Mouse (Mus musculus): Measurements from ENCODE around the gene Slf1. TPM values are rescaled to one million over a fixed set of nuclear protein-coding genes. Genes with fewer than 3 reads are reported as not detected.

Gene Slf1
- polyA plus RNA-seq, 1 experiment = 24.3 TPM

GRCm38 (mm10) chr13:77063221-77063620, 72.1 kb downstream of the Slf1 start:
- no peak for DNase-seq (ENCODE audit: low read depth)
- TF ChIP-seq POLR2A (IDR thresholded peaks at IDR 0.05; ENCODE audit: borderline replicate concordance, extremely low read depth, insufficient read depth, insufficient read length, poor library complexity, severe bottlenecking) (no peak), CTCF (IDR thresholded peaks at IDR 0.05; ENCODE audit: borderline replicate concordance, extremely low read depth, insufficient read depth, insufficient read length) (no peak)

- TF ChIP-seq CTCF (IDR thresholded peaks at IDR 0.05; ENCODE audit: borderline replicate concordance, extremely low read depth, insufficient read depth, insufficient read length) (no peak), POLR2A (IDR thresholded peaks at IDR 0.05; ENCODE audit: borderline replicate concordance, extremely low read depth, insufficient read depth, insufficient read length, poor library complexity, severe bottlenecking) (no peak)
- DNase-seq (ENCODE audit: low read depth) = no peak
Observed at GRCm38 (mm10) chr13:77049736-77050135, 85.5 kb downstream of the Slf1 start.

GRCm38 (mm10) chr13:77048461-77048860, 86.8 kb downstream of the Slf1 start:
- peak; percentile 92 for DNase-seq (ENCODE audit: low read depth)
- TF ChIP-seq POLR2A (IDR thresholded peaks at IDR 0.05; ENCODE audit: borderline replicate concordance, extremely low read depth, insufficient read depth, insufficient read length, poor library complexity, severe bottlenecking) (no peak), CTCF (IDR thresholded peaks at IDR 0.05; ENCODE audit: borderline replicate concordance, extremely low read depth, insufficient read depth, insufficient read length) (no peak)

- TF ChIP-seq POLR2A (IDR thresholded peaks at IDR 0.05; ENCODE audit: borderline replicate concordance, extremely low read depth, insufficient read depth, insufficient read length, poor library complexity, severe bottlenecking) (no peak), CTCF (IDR thresholded peaks at IDR 0.05; ENCODE audit: borderline replicate concordance, extremely low read depth, insufficient read depth, insufficient read length) (no peak)
- DNase-seq (ENCODE audit: low read depth) = peak; percentile 91
Observed at GRCm38 (mm10) chr13:77047179-77047931, 87.9 kb downstream of the Slf1 start.

- TF ChIP-seq POLR2A (IDR thresholded peaks at IDR 0.05; ENCODE audit: borderline replicate concordance, extremely low read depth, insufficient read depth, insufficient read length, poor library complexity, severe bottlenecking) (no peak), CTCF (IDR thresholded peaks at IDR 0.05; ENCODE audit: borderline replicate concordance, extremely low read depth, insufficient read depth, insufficient read length) (no peak)
- DNase-seq (ENCODE audit: low read depth) = peak; percentile 83
Observed at GRCm38 (mm10) chr13:77046416-77046815, 88.9 kb downstream of the Slf1 start.

- TF ChIP-seq CTCF (IDR thresholded peaks at IDR 0.05; ENCODE audit: borderline replicate concordance, extremely low read depth, insufficient read depth, insufficient read length) (no peak), POLR2A (IDR thresholded peaks at IDR 0.05; ENCODE audit: borderline replicate concordance, extremely low read depth, insufficient read depth, insufficient read length, poor library complexity, severe bottlenecking) (no peak)
- peak; percentile 90 for DNase-seq (ENCODE audit: low read depth)
Observed at GRCm38 (mm10) chr13:77045375-77045774, 89.9 kb downstream of the Slf1 start.

GRCm38 (mm10) chr13:77043375-77043774, 91.9 kb downstream of the Slf1 start:
- TF ChIP-seq POLR2A (IDR thresholded peaks at IDR 0.05; ENCODE audit: borderline replicate concordance, extremely low read depth, insufficient read depth, insufficient read length, poor library complexity, severe bottlenecking) = no peak
- no peak for TF ChIP-seq CTCF (IDR thresholded peaks at IDR 0.05; ENCODE audit: borderline replicate concordance, extremely low read depth, insufficient read depth, insufficient read length)
- DNase-seq (ENCODE audit: low read depth) = no peak

- TF ChIP-seq POLR2A (IDR thresholded peaks at IDR 0.05; ENCODE audit: borderline replicate concordance, extremely low read depth, insufficient read depth, insufficient read length, poor library complexity, severe bottlenecking) (no peak), CTCF (IDR thresholded peaks at IDR 0.05; ENCODE audit: borderline replicate concordance, extremely low read depth, insufficient read depth, insufficient read length) (no peak)
- DNase-seq (ENCODE audit: low read depth) = peak; percentile 14
Observed at GRCm38 (mm10) chr13:77029594-77029993, 105.7 kb downstream of the Slf1 start.

- TF ChIP-seq CTCF (IDR thresholded peaks at IDR 0.05; ENCODE audit: borderline replicate concordance, extremely low read depth, insufficient read depth, insufficient read length) = no peak
- TF ChIP-seq POLR2A (IDR thresholded peaks at IDR 0.05; ENCODE audit: borderline replicate concordance, extremely low read depth, insufficient read depth, insufficient read length, poor library complexity, severe bottlenecking) = no peak
- DNase-seq (ENCODE audit: low read depth) = no peak
Observed at GRCm38 (mm10) chr13:77018851-77019250, 116.4 kb downstream of the Slf1 start.

- no peak for DNase-seq (ENCODE audit: low read depth)
- TF ChIP-seq CTCF (IDR thresholded peaks at IDR 0.05; ENCODE audit: borderline replicate concordance, extremely low read depth, insufficient read depth, insufficient read length) (no peak), POLR2A (IDR thresholded peaks at IDR 0.05; ENCODE audit: borderline replicate concordance, extremely low read depth, insufficient read depth, insufficient read length, poor library complexity, severe bottlenecking) (no peak)
Observed at GRCm38 (mm10) chr13:77003684-77004083, 131.6 kb downstream of the Slf1 start.

GRCm38 (mm10) chr13:77002628-77003027, 132.6 kb downstream of the Slf1 start:
- TF ChIP-seq CTCF (IDR thresholded peaks at IDR 0.05; ENCODE audit: borderline replicate concordance, extremely low read depth, insufficient read depth, insufficient read length) = no peak
- no peak for TF ChIP-seq POLR2A (IDR thresholded peaks at IDR 0.05; ENCODE audit: borderline replicate concordance, extremely low read depth, insufficient read depth, insufficient read length, poor library complexity, severe bottlenecking)
- peak; percentile 17 for DNase-seq (ENCODE audit: low read depth)

Other genes starting within 250 kb of the Slf1 start
- 4.1 and 4.6 TPM in 2 replicates for gene 2210408I21Rik, start 67 bp upstream of the Slf1 start, polyA plus RNA-seq (2012; rRNA removed)

Measured in brain, embryonic 14.5 days (tissue).